28 mouse cellular contexts compared by ENCODE assay signal in the genomic region with DNA sequence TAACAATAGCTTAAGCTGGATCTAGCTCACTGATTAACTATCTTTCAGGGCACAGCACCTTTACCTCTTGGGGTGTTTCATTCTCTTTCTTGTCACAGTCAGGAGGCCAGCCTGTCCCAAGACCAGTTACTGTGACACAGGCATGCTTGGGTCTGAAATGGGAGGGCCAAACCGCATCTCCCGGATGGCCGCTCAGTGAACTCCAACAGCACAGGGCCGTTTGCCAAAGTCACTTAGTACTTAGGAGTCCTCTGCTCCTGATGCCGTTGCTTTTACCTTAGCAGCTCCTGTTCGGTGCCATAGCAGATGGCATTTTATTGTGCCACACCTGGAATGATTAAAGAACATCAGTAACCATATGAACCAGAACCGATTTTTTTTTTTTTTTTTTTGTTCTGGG. TPM values are rescaled to one million over a fixed set of nuclear protein-coding genes. Genes with fewer than 3 reads are reported as not detected.
DNase-seq lines count a peak whose midpoint lies in the region; ATAC-seq and TF ChIP-seq lines count a peak whose summit lies in the region.
"Had no signal": no experiment of that assay in that cellular context is flagged by ENCODE, and none has a peak within 500 bp of the region (broad histone marks: within the 10 kb centered on the region; RNA-seq: fewer than 3 reads in every experiment).

No protein-coding gene starts in this region.

- H3K36me3 ChIP-seq in kidney, adult 2 months (ENCODE audit: control insufficient read depth, insufficient read depth, low read length) = no peaks in the 10 kb centered on the region
- H3K36me3 ChIP-seq in kidney, embryonic 16.5 days (ENCODE audit: insufficient read depth, low read length) = peaks cover 2% of the 10 kb centered on the region; the same call in 1 of the 2 replicates
- no peaks in the 10 kb centered on the region for H3K36me3 ChIP-seq in kidney, postnatal 0 days (ENCODE audit: insufficient read depth, low read length)
- H3K36me3 ChIP-seq: embryonic facial prominence, embryonic 15.5 days; forebrain, embryonic 10.5 days; heart, embryonic 15.5 days; hindbrain, embryonic 12.5 days had no signal

- no peaks in the 10 kb centered on the region; the same call in 1 of the 2 replicates for H3K4me1 ChIP-seq in kidney, adult 2 months (ENCODE audit: control insufficient read depth, insufficient read depth, low read length)
- no peaks in the 10 kb centered on the region; the same call in 1 of the 2 replicates for H3K4me1 ChIP-seq in kidney, embryonic 16.5 days (ENCODE audit: insufficient read depth, low read length)
- H3K4me1 ChIP-seq in kidney, postnatal 0 days (replicated peaks; ENCODE audit: insufficient read depth, low read length) = no peaks in the 10 kb centered on the region
- H3K4me1 ChIP-seq: embryonic facial prominence, embryonic 15.5 days; forebrain, embryonic 10.5 days; heart, embryonic 15.5 days; hindbrain, embryonic 12.5 days had no signal

- H3K27ac ChIP-seq in kidney, adult 2 months (ENCODE audit: insufficient read depth, low read depth, low read length) = no peak overlapping the region
- H3K27ac ChIP-seq in kidney, embryonic 16.5 days (ENCODE audit: low read length) = no peak overlapping the region
- H3K27ac ChIP-seq in kidney, postnatal 0 days = no peak overlapping the region
- H3K27ac ChIP-seq: embryonic facial prominence, embryonic 15.5 days; forebrain, embryonic 10.5 days; gastrocnemius, adult 2 months; heart, embryonic 15.5 days; hindbrain, embryonic 12.5 days had no signal

- DNase-seq in heart, postnatal 10 days = peak; percentile 18 to 30
- no peak for DNase-seq in heart, postnatal 25 days (ENCODE audit: low spot score)
- peak; percentile 54 for DNase-seq in kidney, adult 2 months
- DNase-seq in kidney, postnatal 0 days (ENCODE audit: low spot score) = peak; percentile 49
- peak; percentile 42 to 66 for DNase-seq in kidney, postnatal 36 days
- DNase-seq in spleen, postnatal 10 days (ENCODE audit: low spot score in 2 of 2) = no peak
- DNase-seq: adrenal gland, postnatal 25 days; cerebellum, adult 8-10 months; embryo, embryonic 11 days; gastrocnemius, adult 2 months; gastrocnemius, postnatal 25 days; heart, postnatal 36 days had no signal

- TF ChIP-seq CTCF in kidney, adult 2 months (conservative IDR thresholded peaks at IDR 0.05; ENCODE audit: insufficient read depth, insufficient read length, low read depth, low read length) = no peak
- TF ChIP-seq CTCF in kidney, postnatal 0 days (IDR thresholded peaks at IDR 0.05; ENCODE audit: low read depth) = no peak

- intact Hi-C loops in heart, postnatal 10 days (cut with DNase I) = no loop called here
- intact Hi-C loops in heart, postnatal 25 days (cut with DNase I) = no loop called here

- no peaks in the 10 kb centered on the region for H3K27me3 ChIP-seq in kidney, adult 2 months (replicated peaks; ENCODE audit: control insufficient read depth, insufficient read depth, low read length)
- no peaks in the 10 kb centered on the region for H3K27me3 ChIP-seq in kidney, embryonic 16.5 days (ENCODE audit: insufficient read depth, low read length)
- no peaks in the 10 kb centered on the region for H3K27me3 ChIP-seq in kidney, postnatal 0 days (ENCODE audit: insufficient read depth, low read length)
- H3K27me3 ChIP-seq: CH12.LX; embryonic facial prominence, embryonic 15.5 days; heart, embryonic 15.5 days; hindbrain, embryonic 12.5 days; Patski had no signal

- no peak overlapping the region for H3K9ac ChIP-seq in kidney, embryonic 16.5 days (replicated peaks; ENCODE audit: low read length)
- H3K9ac ChIP-seq in kidney, postnatal 0 days (ENCODE audit: low read depth, low read length) = no peak overlapping the region
- H3K9ac ChIP-seq: embryonic facial prominence, embryonic 15.5 days; heart, embryonic 15.5 days; hindbrain, embryonic 12.5 days had no signal

- H3K9me3 ChIP-seq in kidney, embryonic 16.5 days (ENCODE audit: low read length) = peaks cover 5% of the 10 kb centered on the region
- H3K9me3 ChIP-seq in kidney, postnatal 0 days (replicated peaks; ENCODE audit: low read length) = peaks cover 3% of the 10 kb centered on the region; the same call in 1 of the 2 replicates
- H3K9me3 ChIP-seq: embryonic facial prominence, embryonic 15.5 days had no signal

- no peak for TF ChIP-seq POLR2A in kidney, adult 2 months (IDR thresholded peaks at IDR 0.05; ENCODE audit: low read depth, low read length)

- no peak for ATAC-seq in kidney, embryonic 16.5 days (ENCODE audit: low FRiP score, low TSS enrichment)
- no peak; the same call in 1 of the 2 replicates for ATAC-seq in kidney, postnatal 0 days (replicated peaks; ENCODE audit: low FRiP score, low read depth)
- ATAC-seq in monocyte, adult 5-6 weeks (replicated peaks; ENCODE audit: insufficient number of reproducible peaks, low FRiP score, low TSS enrichment, poor library complexity, severe bottlenecking) = no peak
- ATAC-seq: activated CD4-positive, CD25-positive, alpha-beta regulatory T cell, adult 4 months; forebrain, embryonic 14.5 days; hindbrain, embryonic 16.5 days; Patski had no signal

- H3K4me3 ChIP-seq in kidney, adult 2 months (ENCODE audit: insufficient read depth, low read depth, low read length) = no peak overlapping the region
- H3K4me3 ChIP-seq in kidney, embryonic 16.5 days (ENCODE audit: low read length) = no peak overlapping the region
- H3K4me3 ChIP-seq in kidney, postnatal 0 days (replicated peaks; ENCODE audit: low read depth, low read length) = no peak overlapping the region
- H3K4me3 ChIP-seq: embryonic facial prominence, embryonic 15.5 days; erythroblast, embryonic 14.5 days; forebrain, embryonic 10.5 days; gastrocnemius, adult 2 months; heart, embryonic 15.5 days; hindbrain, embryonic 12.5 days had no signal

- 53% methylated on average over 7 of the region's 7 CpGs for WGBS in kidney, adult 2 months
- WGBS in kidney, embryonic 16.5 days = 69% methylated on average over 7 of the region's 7 CpGs
- 57% methylated on average over 7 of the region's 7 CpGs for WGBS in kidney, postnatal 0 days

- H3K4me2 ChIP-seq in kidney, embryonic 16.5 days (replicated peaks; ENCODE audit: low read depth, low read length) = no peak overlapping the region
- no peak overlapping the region for H3K4me2 ChIP-seq in kidney, postnatal 0 days (ENCODE audit: low read length)
- H3K4me2 ChIP-seq: embryonic facial prominence, embryonic 15.5 days; heart, embryonic 11.5 days; heart, embryonic 15.5 days; hindbrain, embryonic 12.5 days had no signal

RNA-seq across cellular contexts. Expression of gene Dazl, which starts 5.4 kb away (rescaled TPM):
- total RNA-seq in heart, postnatal 10 days (2021) = under 1 TPM; 0.10 to 0.22 TPM
- total RNA-seq in heart, postnatal 25 days (2021) = under 1 TPM in 1 of 2 experiments, not detected in 1; 0.20 TPM
- not detected in 2 replicates for polyA plus RNA-seq in kidney, adult 2 months (2012; rRNA removed)
- polyA plus RNA-seq in kidney, embryonic 16.5 days (2015; fragmentation: Nextera tagmentation; extraction: Ambion mirVana) = 0.19 and 0.33 TPM in 2 replicates
- polyA plus RNA-seq in kidney, postnatal 0 days (2015; fragmentation: Nextera tagmentation; extraction: Ambion mirVana) = not detected in 2 replicates
- total RNA-seq in monocyte, adult 5-6 weeks (2017) = not detected in 3 replicates
- total RNA-seq: common myeloid progenitor, adult 5-6 weeks; granulocyte monocyte progenitor cell, adult 5-6 weeks had no signal
- polyA plus RNA-seq: embryonic facial prominence, embryonic 11.5 days; erythroblast, embryonic 14.5 days; forebrain, embryonic 10.5 days; Patski had no signal

Comparison
In these comparisons a context has a peak if more than half of its experiments do, and no peak if none do; other contexts are left out.
1. DNase-seq: peak in heart, postnatal 10 days (2 of 2), kidney, adult 2 months (single experiment), kidney, postnatal 0 days (single experiment) and kidney, postnatal 36 days (2 of 2); none in heart, postnatal 25 days (single experiment) and spleen, postnatal 10 days (0 of 2).